Mouse (Mus musculus) liver, embryonic 15.5 days (tissue): ENCODE results near the gene Baz2b. TPM values are rescaled to one million over a fixed set of nuclear protein-coding genes. Genes with fewer than 3 reads are reported as not detected.

Experiments
- ATAC-seq: fragments of 200-750 bp; cut with Nextera tagmentation; 2 replicates; pipeline ENCODE4 v1.8.0; 2017; ENCODE audit warnings: moderate number of reproducible peaks, mild to moderate bottlenecking, moderate library complexity; ENCODE audit not compliant: insufficient read depth
- H3K27ac ChIP-seq: fragments of 300-500 bp; sonication (generic); replicated peaks from 2 replicates; pipeline ENCODE4 v1.5.1; 2015; ENCODE audit warnings: mild to moderate bottlenecking, inconsistent platforms
- H3K27me3 ChIP-seq: fragments of 300-500 bp; sonication (generic); 2 replicates; pipeline ENCODE4 v1.6.1; 2015; ENCODE audit warnings: mild to moderate bottlenecking, inconsistent platforms
- H3K36me3 ChIP-seq: fragments of 300-500 bp; sonication (generic); replicated peaks from 2 replicates; pipeline ENCODE4 v1.6.1; 2015; ENCODE audit warnings: moderate library complexity, mild to moderate bottlenecking, inconsistent platforms
- H3K4me1 ChIP-seq: fragments of 300-500 bp; sonication (generic); replicated peaks from 2 replicates; pipeline ENCODE4 v1.6.1; 2015; ENCODE audit warnings: inconsistent platforms
- H3K4me2 ChIP-seq: fragments of 300-500 bp; sonication (generic); 2 replicates; pipeline ENCODE4 v1.6.1; 2015; ENCODE audit warnings: moderate library complexity, mild to moderate bottlenecking, inconsistent platforms
- H3K4me3 ChIP-seq: fragments of 300-500 bp; sonication (generic); replicated peaks from 2 replicates; pipeline ENCODE4 v1.5.1; 2015; ENCODE audit warnings: mild to moderate bottlenecking, inconsistent platforms
- H3K9ac ChIP-seq: fragments of 300-500 bp; sonication (generic); 2 replicates; pipeline ENCODE4 v1.6.1; 2015; ENCODE audit warnings: moderate library complexity, mild to moderate bottlenecking, inconsistent platforms
- H3K9me3 ChIP-seq: fragments of 300-500 bp; sonication (generic); replicated peaks from 2 replicates; pipeline ENCODE4 v1.6.1; 2016; ENCODE audit warnings: inconsistent platforms
- WGBS: fragments of 180-500 bp; shearing (Covaris S2); methylation state at CpG from one replicate; pipeline ENCODE4 v1.1.7; 2015; ENCODE audit warnings: mixed read lengths; ENCODE audit not compliant: insufficient replicate concordance; 5-methylcytosine and 5-hydroxymethylcytosine counted together
- polyA plus RNA-seq: library from polyadenylated mRNA; unstranded; fragments of >200 nt; fragmentation: Nextera tagmentation; extraction: Ambion mirVana; gene quantifications from 2 replicates; pipeline ENCODE4 v1.2.1, GENCODE M21; 2015

Gene Baz2b
- polyA plus RNA-seq, 1 experiment from 2014 or later, result 14.8 TPM

DNA sequence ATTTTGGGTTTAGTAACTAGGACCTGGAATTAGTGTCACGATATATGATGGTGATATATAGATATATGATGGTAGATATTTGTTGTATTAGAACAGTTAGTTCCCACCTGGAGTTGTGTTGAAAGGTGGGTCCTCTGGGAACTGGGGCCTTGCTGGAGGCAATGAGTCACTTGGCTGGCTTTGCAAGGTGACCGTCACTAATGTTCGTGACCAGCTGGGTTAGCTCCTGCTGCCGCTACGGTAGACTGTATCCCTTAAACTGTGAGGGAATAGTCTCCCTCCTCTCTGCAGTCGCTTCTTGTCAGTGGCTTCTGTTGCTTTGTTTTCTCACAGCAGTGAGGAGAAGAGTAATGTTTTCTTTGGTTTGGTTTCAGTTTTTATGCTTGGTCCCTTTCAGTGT lies 11.6 kb upstream of the Baz2b start:
- Histone ChIP-seq H3K9ac (no peak overlapping the region), H3K36me3 (0 out of 2 replicates have a peak, but pooled peaks cover 7% of the 10 kb centered on the region), H3K4me2 (no peak overlapping the region), H3K4me1 (peaks cover 25% of the 10 kb centered on the region), H3K27me3 (no peaks in the 10 kb centered on the region), H3K27ac (no peak overlapping the region), H3K4me3 (no peak overlapping the region), H3K9me3 (no peaks in the 10 kb centered on the region)
- WGBS, result 78% methylated on average over 6 of the region's 6 CpGs
- no peak for ATAC-seq

GRCm38 (mm10) chr2:60217620-60218019 lies 8.0 kb upstream of the Baz2b start:
- Histone ChIP-seq H3K27ac (no peak overlapping the region), H3K27me3 (no peaks in the 10 kb centered on the region), H3K9me3 (no peaks in the 10 kb centered on the region), H3K9ac (no peak overlapping the region), H3K36me3 (peaks cover 21% of the 10 kb centered on the region), H3K4me1 (peaks cover 50% of the 10 kb centered on the region), H3K4me3 (no peak overlapping the region), H3K4me2 (no peak overlapping the region)
- WGBS, result 64% methylated on average over 6 of the region's 6 CpGs
- no peak for ATAC-seq

GRCm38 (mm10) chr2:60216547-60217153 lies 7.0 kb upstream of the Baz2b start:
- no peak for ATAC-seq
- peaks cover 24% of the 10 kb centered on the region for H3K36me3 ChIP-seq
- no peak overlapping the region for H3K4me3 ChIP-seq
- no peaks in the 10 kb centered on the region for H3K27me3 ChIP-seq
- no peak overlapping the region for H3K9ac ChIP-seq
- H3K4me1 ChIP-seq, result peaks cover 54% of the 10 kb centered on the region
- no peak overlapping the region for H3K4me2 ChIP-seq
- no peak overlapping the region for H3K27ac ChIP-seq
- H3K9me3 ChIP-seq, result no peaks in the 10 kb centered on the region
- WGBS, result 72% methylated on average over 4 of the region's 4 CpGs

DNA sequence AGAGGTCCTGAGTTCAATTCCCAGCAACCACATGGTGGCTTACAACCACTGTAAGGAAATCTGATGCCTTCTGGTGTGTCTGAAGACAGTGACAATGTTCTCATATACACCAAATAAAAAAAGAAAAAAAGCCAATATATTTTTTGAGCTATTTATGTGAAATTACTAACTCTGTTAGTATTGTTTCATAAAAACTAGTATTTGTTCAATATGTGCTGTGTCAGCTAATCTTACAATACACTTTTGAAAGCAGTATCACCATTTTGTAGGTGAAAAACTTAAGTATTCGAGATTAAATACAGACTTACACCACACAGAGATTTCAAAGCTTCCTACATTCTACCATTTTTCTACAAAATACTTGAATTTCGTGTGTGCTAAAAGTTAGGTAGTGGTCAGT lies 5.0 kb upstream of the Baz2b start:
- H3K36me3 ChIP-seq, result peaks cover 29% of the 10 kb centered on the region
- H3K4me2 ChIP-seq, result no peak overlapping the region
- 79% methylated on average over 2 of the region's 2 CpGs for WGBS
- no peaks in the 10 kb centered on the region for H3K9me3 ChIP-seq
- no peak overlapping the region for H3K4me3 ChIP-seq
- no peaks in the 10 kb centered on the region for H3K27me3 ChIP-seq
- no peak for ATAC-seq
- peaks cover 59% of the 10 kb centered on the region for H3K4me1 ChIP-seq
- H3K27ac ChIP-seq, result no peak overlapping the region
- no peak overlapping the region for H3K9ac ChIP-seq

GRCm38 (mm10) chr2:60212488-60212887 lies 2.8 kb upstream of the Baz2b start:
- no peaks in the 10 kb centered on the region for H3K27me3 ChIP-seq
- ATAC-seq, result no peak
- no peak overlapping the region for H3K27ac ChIP-seq
- peaks cover 64% of the 10 kb centered on the region for H3K4me1 ChIP-seq
- H3K4me2 ChIP-seq, result no peak overlapping the region
- peaks cover 29% of the 10 kb centered on the region for H3K36me3 ChIP-seq
- no peak overlapping the region for H3K4me3 ChIP-seq
- no peaks in the 10 kb centered on the region for H3K9me3 ChIP-seq
- H3K9ac ChIP-seq, result no peak overlapping the region

DNA sequence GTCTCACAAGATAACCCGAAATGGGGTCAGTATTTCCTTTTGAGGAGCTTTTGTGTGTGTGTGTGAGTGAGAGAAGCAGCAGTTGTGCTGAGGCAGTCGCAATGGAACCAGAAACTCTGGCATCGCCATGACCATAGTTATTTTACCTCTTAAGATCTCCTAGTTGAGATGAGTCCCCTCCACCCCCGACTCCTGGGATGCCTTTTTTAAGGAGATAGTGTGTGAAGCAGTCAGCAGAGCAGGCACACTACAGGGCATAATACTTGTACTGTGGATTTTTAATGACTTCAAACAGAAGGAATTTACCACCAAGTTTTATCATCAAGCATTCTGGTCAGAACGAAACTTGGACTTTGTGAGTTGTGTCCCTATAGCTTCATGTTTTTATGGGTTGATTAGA lies 1.2 kb upstream of the Baz2b start:
- H3K27ac ChIP-seq, result peak overlapping the region; percentile 94
- WGBS, result 19% methylated on average over 5 of the region's 5 CpGs
- H3K27me3 ChIP-seq, result no peaks in the 10 kb centered on the region
- peak overlapping the region; percentile 77 for H3K4me2 ChIP-seq
- H3K36me3 ChIP-seq, result peaks cover 32% of the 10 kb centered on the region
- no peaks in the 10 kb centered on the region for H3K9me3 ChIP-seq
- peak overlapping the region; percentile 94 for H3K4me3 ChIP-seq
- ATAC-seq, result no peak
- H3K4me1 ChIP-seq, result peaks cover 49% of the 10 kb centered on the region
- H3K9ac ChIP-seq, result peak overlapping the region; percentile 95

DNA sequence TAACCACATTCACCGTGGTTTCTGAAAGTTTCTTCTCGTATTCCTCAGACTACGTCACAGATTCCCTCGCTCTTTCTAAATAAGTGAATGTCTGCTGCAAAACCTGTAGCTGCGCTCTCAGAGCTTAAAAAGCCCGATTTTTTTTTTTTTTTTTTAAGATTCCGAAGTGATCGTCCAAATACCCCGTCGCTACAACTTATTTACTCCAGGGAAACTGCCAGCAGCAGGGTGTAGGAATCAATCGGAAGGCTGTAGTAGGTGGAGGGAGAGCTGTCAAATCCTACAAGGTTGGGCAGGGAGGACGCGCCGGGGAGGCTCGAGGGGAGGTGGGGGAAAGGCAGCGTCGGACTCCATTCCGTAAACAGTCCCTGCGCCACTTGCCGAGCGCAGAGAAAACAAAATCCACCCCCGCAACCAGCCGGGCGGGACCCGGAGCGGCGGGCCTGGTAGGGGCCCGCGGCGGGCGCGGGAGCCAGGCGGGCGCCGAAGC lies 472 bp downstream of the Baz2b start:
- no peaks in the 10 kb centered on the region for H3K27me3 ChIP-seq
- peak overlapping the region; percentile 95 for H3K9ac ChIP-seq
- H3K36me3 ChIP-seq, result peaks cover 32% of the 10 kb centered on the region
- H3K27ac ChIP-seq, result peak overlapping the region; percentile 94
- no peaks in the 10 kb centered on the region for H3K9me3 ChIP-seq
- H3K4me2 ChIP-seq, result peak overlapping the region; percentile 77
- peak; percentile 69 for ATAC-seq
- H3K4me3 ChIP-seq, result peak overlapping the region; percentile 94
- WGBS, result under 1% methylated on average over 35 of the region's 35 CpGs
- H3K4me1 ChIP-seq, result peaks cover 44% of the 10 kb centered on the region

DNA sequence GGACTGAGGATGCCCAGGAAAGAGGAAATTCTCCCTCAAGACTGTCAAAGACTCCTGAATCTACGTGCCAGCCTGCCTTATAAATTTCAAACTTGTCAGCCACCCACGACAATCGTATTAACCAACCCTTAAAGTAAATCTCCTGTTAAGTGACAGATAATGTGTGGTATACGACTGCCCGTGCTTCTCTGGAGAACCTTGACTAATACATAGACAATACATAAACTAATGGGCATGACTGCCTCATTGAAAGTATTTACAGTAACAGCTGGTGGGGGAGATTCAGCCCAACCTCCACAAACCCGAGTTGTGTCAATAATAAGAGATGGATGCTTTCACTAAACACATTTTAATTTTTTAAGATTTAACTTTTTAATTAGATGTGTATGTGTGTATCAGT lies 3.8 kb downstream of the Baz2b start:
- Histone ChIP-seq H3K27ac (no peak overlapping the region), H3K9me3 (no peaks in the 10 kb centered on the region), H3K36me3 (peaks cover 21% of the 10 kb centered on the region), H3K4me3 (no peak overlapping the region), H3K27me3 (no peaks in the 10 kb centered on the region), H3K4me2 (no peak overlapping the region), H3K9ac (no peak overlapping the region), H3K4me1 (peaks cover 21% of the 10 kb centered on the region)
- WGBS, result 57% methylated on average over 6 of the region's 6 CpGs
- ATAC-seq, result no peak

DNA sequence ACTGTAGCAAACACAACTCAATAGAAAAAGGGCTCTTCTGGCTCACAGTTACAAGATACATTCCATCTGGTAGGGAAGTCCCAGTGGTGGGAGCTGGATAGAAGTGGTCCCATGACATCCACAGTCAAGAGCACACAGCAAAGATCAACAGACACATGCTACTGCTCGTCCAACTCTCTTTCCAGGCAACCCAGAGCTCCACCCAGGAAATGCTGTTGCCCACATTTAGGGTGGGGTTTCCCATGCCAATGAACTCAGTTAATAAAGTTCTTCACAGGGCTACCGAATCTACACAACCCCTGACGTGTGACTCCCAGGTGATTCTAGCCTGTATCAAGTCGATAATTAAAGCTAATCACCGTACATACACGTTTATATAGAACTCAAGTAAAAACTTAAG lies 5.5 kb downstream of the Baz2b start:
- 24% methylated on average over 6 of the region's 6 CpGs for WGBS
- H3K27me3 ChIP-seq, result no peaks in the 10 kb centered on the region
- H3K36me3 ChIP-seq, result peaks cover 21% of the 10 kb centered on the region
- H3K9me3 ChIP-seq, result no peaks in the 10 kb centered on the region
- H3K9ac ChIP-seq, result no peak overlapping the region
- H3K4me2 ChIP-seq, result no peak overlapping the region
- no peak overlapping the region for H3K27ac ChIP-seq
- peaks cover 18% of the 10 kb centered on the region for H3K4me1 ChIP-seq
- no peak overlapping the region for H3K4me3 ChIP-seq
- ATAC-seq, result no peak

- H3K27me3 ChIP-seq, result no peaks in the 10 kb centered on the region
- H3K4me2 ChIP-seq, result no peak overlapping the region
- H3K4me1 ChIP-seq, result peaks cover 18% of the 10 kb centered on the region
- H3K9ac ChIP-seq, result no peak overlapping the region
- WGBS, result 77% methylated on average over 4 of the region's 4 CpGs
- peaks cover 21% of the 10 kb centered on the region for H3K36me3 ChIP-seq
- H3K9me3 ChIP-seq, result no peaks in the 10 kb centered on the region
- no peak overlapping the region for H3K27ac ChIP-seq
- H3K4me3 ChIP-seq, result no peak overlapping the region
- no peak for ATAC-seq
Measured at GRCm38 (mm10) chr2:60203733-60204132, 5.9 kb downstream of the Baz2b start.

DNA sequence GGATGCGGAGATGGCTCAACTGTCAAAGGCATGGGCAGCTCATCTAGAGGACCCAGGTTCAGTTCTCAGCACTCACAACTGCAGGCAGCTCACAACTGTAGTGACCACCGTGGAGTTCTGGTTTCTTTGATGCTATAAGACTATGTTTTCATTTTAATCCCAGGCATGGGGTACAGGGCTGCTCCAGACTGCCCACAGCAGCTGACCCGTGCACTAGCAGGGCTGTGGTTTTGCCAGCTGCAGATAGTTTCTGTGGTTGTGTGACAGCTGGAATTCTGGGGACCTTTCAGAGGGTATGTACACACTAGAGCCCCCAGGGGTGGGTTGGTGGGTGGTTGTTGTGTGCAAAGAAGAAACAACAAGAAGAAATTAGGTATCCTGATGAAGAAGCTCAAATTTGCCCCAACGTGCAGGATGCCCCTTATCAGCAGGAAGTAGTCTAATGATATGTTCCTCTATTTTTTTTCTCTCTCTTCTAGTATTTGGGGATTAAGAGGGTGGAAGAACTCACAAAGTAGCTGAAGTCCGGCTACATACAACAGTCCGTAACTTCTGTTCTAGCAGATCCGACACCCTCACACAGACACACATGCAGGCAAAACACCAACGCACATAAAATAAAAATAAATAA lies 6.6 kb downstream of the Baz2b start:
- H3K9ac ChIP-seq, result no peak overlapping the region
- WGBS, result 43% methylated on average over 8 of the region's 8 CpGs
- no peak for ATAC-seq

GRCm38 (mm10) chr2:60200667-60201066 lies 9.0 kb downstream of the Baz2b start:
- Histone ChIP-seq H3K4me2 (no peak overlapping the region), H3K9ac (no peak overlapping the region), H3K4me3 (no peak overlapping the region), H3K27ac (no peak overlapping the region), H3K27me3 (no peaks in the 10 kb centered on the region), H3K36me3 (peaks cover 14% of the 10 kb centered on the region), H3K4me1 (peaks cover 9% of the 10 kb centered on the region), H3K9me3 (no peaks in the 10 kb centered on the region)
- ATAC-seq, result no peak
- 59% methylated on average over 8 of the region's 8 CpGs for WGBS

More for the DNA sequence above, 6.6 kb downstream of the Baz2b start:
- H3K4me3 ChIP-seq, result no peak overlapping the region
- H3K27me3 ChIP-seq, result no peaks in the 10 kb centered on the region
- H3K36me3 ChIP-seq, result peaks cover 21% of the 10 kb centered on the region
- peaks cover 13% of the 10 kb centered on the region for H3K4me1 ChIP-seq
- no peak overlapping the region for H3K4me2 ChIP-seq
- no peaks in the 10 kb centered on the region for H3K9me3 ChIP-seq
- H3K27ac ChIP-seq, result no peak overlapping the region
